Mouse (Mus musculus) myocyte (in vitro differentiated cells): ENCODE measurements around the gene Ccdc136.

Experiments used
- E2F4 ChIP-seq: IDR thresholded peaks from one replicate; pipeline ENCODE4 v1.6.1; 2011; ENCODE audit warnings: mild to moderate bottlenecking, control low read depth, moderate library complexity; ENCODE audit not compliant: insufficient read depth
- MAX ChIP-seq: IDR thresholded peaks from one replicate; pipeline ENCODE4 v1.6.1; 2011; ENCODE audit warnings: low read depth, mild to moderate bottlenecking, control low read depth
- MYOD1 ChIP-seq, 3 experiments: IDR thresholded peaks; one replicate each; pipeline ENCODE4 v1.6.1; 2011; ENCODE audit warnings: control low read depth in 2 of 3, low read depth in 2 of 3, mild to moderate bottlenecking in 2 of 3, moderate library complexity in 1 of 3; ENCODE audit not compliant: insufficient read length in 2 of 3, control insufficient read depth in 1 of 3
- POLR2A ChIP-seq: IDR thresholded peaks from one replicate; pipeline ENCODE4 v1.6.1; 2011; ENCODE audit warnings: low read depth, mild to moderate bottlenecking, control low read depth, moderate library complexity; ENCODE audit not compliant: insufficient read length

DNA sequence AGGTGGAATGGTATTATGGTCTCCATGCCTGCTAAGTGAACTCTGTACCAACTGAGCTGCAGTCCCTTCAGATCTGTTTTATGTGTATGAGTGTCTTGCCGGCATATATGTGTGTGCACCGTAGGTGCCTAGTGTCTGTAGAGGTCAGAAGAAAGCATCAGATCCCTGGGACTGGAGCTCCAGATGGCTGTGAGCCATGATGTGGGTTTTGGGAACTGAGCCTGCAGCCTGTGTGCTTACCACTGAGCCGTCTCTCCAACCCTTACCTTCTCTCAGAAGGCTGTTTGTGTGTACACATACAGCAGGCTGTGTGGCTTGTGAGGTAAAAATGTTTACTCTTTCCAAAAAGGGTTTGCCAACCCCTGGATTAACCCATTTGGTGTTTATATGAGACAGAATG, 36.7 kb upstream of the Ccdc136 start:
- TF ChIP-seq MYOD1 (IDR thresholded peaks at IDR 0.05; ENCODE audit: control insufficient read depth in 1 of 3, insufficient read length in 2 of 3, low read depth in 2 of 3), result no peak
- no peak for TF ChIP-seq E2F4
- no peak for TF ChIP-seq POLR2A
- TF ChIP-seq MAX, result no peak
